Mouse (Mus musculus) spleen, adult 2 months (tissue): ENCODE data around the gene Oaf. TPM values are rescaled to one million over a fixed set of nuclear protein-coding genes. Genes with fewer than 3 reads are reported as not detected.

ENCODE experiments used
- DNase-seq, 2 experiments: peaks; one replicate each; pipeline versions ENCODE4 v3.0.0 to v3.0.0-alpha.2; 2012 to 2021; ENCODE audit warnings: low spot score in 2 of 2, low read depth in 1 of 2
- H3K27ac ChIP-seq: fragments of 200-500 bp; 2 replicates; pipeline ENCODE4 v1.5.1; 2012; ENCODE audit warnings: low read length, inconsistent platforms; ENCODE audit not compliant: insufficient read depth
- H3K27me3 ChIP-seq: fragments of 200-500 bp; 2 replicates; pipeline ENCODE4 v1.6.1; 2012; ENCODE audit warnings: mild to moderate bottlenecking, moderate library complexity, low read length, inconsistent platforms; ENCODE audit not compliant: control insufficient read depth, insufficient read depth
- H3K36me3 ChIP-seq: fragments of 200-500 bp; 2 replicates; pipeline ENCODE4 v1.6.1; 2012; ENCODE audit warnings: mild to moderate bottlenecking, low read length, inconsistent platforms; ENCODE audit not compliant: control insufficient read depth, insufficient read depth
- H3K4me1 ChIP-seq: fragments of 200-500 bp; 2 replicates; pipeline ENCODE4 v1.6.1; 2011; ENCODE audit warnings: inconsistent platforms; ENCODE audit not compliant: control insufficient read depth, insufficient read depth, insufficient read length
- H3K4me3 ChIP-seq: fragments of 200-500 bp; 2 replicates; pipeline ENCODE4 v1.5.1; 2011; ENCODE audit warnings: mild to moderate bottlenecking, inconsistent platforms; ENCODE audit not compliant: insufficient read depth, insufficient read length; ENCODE audit errors: extremely low read depth
- CTCF ChIP-seq: fragments of 200-500 bp; IDR thresholded peaks from 2 replicates; pipeline ENCODE4 v1.5.1; 2011; ENCODE audit warnings: mild to moderate bottlenecking, inconsistent platforms; ENCODE audit not compliant: insufficient read depth, insufficient read length, insufficient replicate concordance; ENCODE audit errors: extremely low read depth
- POLR2A ChIP-seq: fragments of 200-500 bp; IDR thresholded peaks from 2 replicates; pipeline ENCODE4 v1.6.1; 2011; ENCODE audit warnings: low read depth, low read length, inconsistent platforms
- WGBS: fragments of 180-500 bp; shearing (Covaris S2); methylation state at CpG from one replicate; pipeline ENCODE4 v1.1.7; 2018; 5-methylcytosine and 5-hydroxymethylcytosine counted together
- polyA plus RNA-seq: library from polyadenylated mRNA; depleted of rRNA; stranded (reverse); fragments of >200 nt; gene quantifications from 2 replicates; pipeline ENCODE4 v1.2.3, GENCODE M21; 2012

The Oaf gene
- polyA plus RNA-seq, 1 experiment: 8.5 TPM

GRCm38 (mm10) chr9:43227626-43228025 is 12.1 kb downstream of the Oaf start:
- Histone ChIP-seq H3K27me3 (no peaks in the 10 kb centered on the region), H3K4me1 (no peaks in the 10 kb centered on the region), H3K36me3 (no peaks in the 10 kb centered on the region), H3K27ac (no peak overlapping the region), H3K4me3 (no peak overlapping the region)
- WGBS: 75% methylated on average over 8 of the region's 8 CpGs
- no peak for DNase-seq
- TF ChIP-seq CTCF (no peak), POLR2A (no peak)

- Histone ChIP-seq H3K36me3 (no peaks in the 10 kb centered on the region), H3K4me3 (no peak overlapping the region), H3K27ac (no peak overlapping the region), H3K4me1 (no peaks in the 10 kb centered on the region), H3K27me3 (no peaks in the 10 kb centered on the region)
- WGBS: 81% methylated on average over 9 of the region's 9 CpGs
- DNase-seq: no peak
- TF ChIP-seq POLR2A (no peak), CTCF (no peak)
Measured at GRCm38 (mm10) chr9:43226573-43227160, 13.0 kb downstream of the Oaf start.

- H3K27ac ChIP-seq: no peak overlapping the region
- no peak for DNase-seq
- H3K4me1 ChIP-seq: no peaks in the 10 kb centered on the region
- TF ChIP-seq POLR2A: no peak
- no peak for TF ChIP-seq CTCF
- no peak overlapping the region for H3K4me3 ChIP-seq
- no peaks in the 10 kb centered on the region for H3K27me3 ChIP-seq
- H3K36me3 ChIP-seq: no peaks in the 10 kb centered on the region
- 76% methylated on average over 2 of the region's 2 CpGs for WGBS
Measured at GRCm38 (mm10) chr9:43225481-43225880, 14.2 kb downstream of the Oaf start.

- no peaks in the 10 kb centered on the region for H3K27me3 ChIP-seq
- no peak overlapping the region for H3K4me3 ChIP-seq
- no peaks in the 10 kb centered on the region for H3K4me1 ChIP-seq
- DNase-seq: no peak
- no peak for TF ChIP-seq POLR2A
- H3K36me3 ChIP-seq: no peaks in the 10 kb centered on the region
- 85% methylated on average over 11 of the region's 11 CpGs for WGBS
- H3K27ac ChIP-seq: no peak overlapping the region
Measured at GRCm38 (mm10) chr9:43224771-43225355, 14.8 kb downstream of the Oaf start.

- no peaks in the 10 kb centered on the region for H3K36me3 ChIP-seq
- H3K27me3 ChIP-seq: no peaks in the 10 kb centered on the region
- WGBS: 88% methylated on average over 8 of the region's 8 CpGs
- TF ChIP-seq CTCF (no peak), POLR2A (no peak)
- no peak overlapping the region for H3K4me3 ChIP-seq
- H3K27ac ChIP-seq: no peak overlapping the region
- no peaks in the 10 kb centered on the region for H3K4me1 ChIP-seq
- no peak for DNase-seq
Measured at GRCm38 (mm10) chr9:43222429-43222715, 17.3 kb downstream of the Oaf start.

- no peaks in the 10 kb centered on the region for H3K4me1 ChIP-seq
- no peaks in the 10 kb centered on the region for H3K36me3 ChIP-seq
- DNase-seq: peak; percentile 14 to 62
- no peaks in the 10 kb centered on the region for H3K27me3 ChIP-seq
- 67% methylated on average over 18 of the region's 18 CpGs for WGBS
- H3K4me3 ChIP-seq: no peak overlapping the region
- no peak overlapping the region for H3K27ac ChIP-seq
- TF ChIP-seq POLR2A (no peak), CTCF (peak; percentile 67; the same call in 1 of the 2 replicates)
Measured at GRCm38 (mm10) chr9:43221643-43222428, 17.9 kb downstream of the Oaf start.

- Histone ChIP-seq H3K27me3 (peaks cover 7% of the 10 kb centered on the region), H3K4me1 (no peaks in the 10 kb centered on the region), H3K36me3 (no peaks in the 10 kb centered on the region), H3K4me3 (no peak overlapping the region), H3K27ac (peak overlapping the region; percentile 47; the same call in 1 of the 2 replicates)
- DNase-seq: peak in 1 of 2 experiments; percentile 18
- WGBS: 28% methylated on average over 11 of the region's 11 CpGs
- TF ChIP-seq POLR2A (no peak), CTCF (peak; percentile 17; the same call in 1 of the 2 replicates)
Measured at GRCm38 (mm10) chr9:43210771-43211450, 28.8 kb downstream of the Oaf start.
